Mouse (Mus musculus) hindbrain, embryonic 14.5 days (tissue): ENCODE data around the gene Hip1. TPM values are rescaled to one million over a fixed set of nuclear protein-coding genes. Genes with fewer than 3 reads are reported as not detected.
"Not testable (repeated sequence)": the region's sequence is repeated elsewhere in the genome, so short reads cannot be mapped to it uniquely, and the experiment has no call there.

ENCODE experiments used
- ATAC-seq: fragments of 200-750 bp; cut with Nextera tagmentation; 2 replicates; pipeline ENCODE4 v1.8.0; 2017; ENCODE audit warnings: moderate number of reproducible peaks, mild to moderate bottlenecking, moderate TSS enrichment, moderate library complexity; ENCODE audit not compliant: low FRiP score
- DNase-seq: peaks from one replicate; pipeline ENCODE4 v3.0.0-alpha.2; 2015; ENCODE audit warnings: low spot score
- H3K27ac ChIP-seq: fragments of 300-500 bp; sonication (generic); 2 replicates; pipeline ENCODE4 v1.5.1; 2014; ENCODE audit warnings: mild to moderate bottlenecking, moderate library complexity
- H3K27me3 ChIP-seq: fragments of 300-500 bp; sonication (generic); 2 replicates; pipeline ENCODE4 v1.6.1; 2014; ENCODE audit warnings: mild to moderate bottlenecking, low read length, mixed read lengths; ENCODE audit not compliant: control insufficient read depth, insufficient read depth
- H3K36me3 ChIP-seq: fragments of 300-500 bp; sonication (generic); replicated peaks from 2 replicates; pipeline ENCODE4 v1.6.1; 2014; ENCODE audit not compliant: control insufficient read depth, insufficient read depth
- H3K4me1 ChIP-seq: fragments of 300-500 bp; sonication (generic); replicated peaks from 2 replicates; pipeline ENCODE4 v1.6.1; 2014; ENCODE audit warnings: antibody characterized with exemption, low read length, mixed read lengths; ENCODE audit not compliant: control insufficient read depth, insufficient read depth
- H3K4me2 ChIP-seq: fragments of 300-500 bp; sonication (generic); replicated peaks from 2 replicates; pipeline ENCODE4 v1.6.1; 2014; ENCODE audit warnings: mild to moderate bottlenecking, moderate library complexity
- H3K4me3 ChIP-seq: fragments of 300-500 bp; sonication (generic); replicated peaks from 2 replicates; pipeline ENCODE4 v1.5.1; 2014; ENCODE audit warnings: mild to moderate bottlenecking, low read length
- H3K9ac ChIP-seq: fragments of 300-500 bp; sonication (generic); 2 replicates; pipeline ENCODE4 v1.6.1; 2014
- H3K9me3 ChIP-seq: fragments of 300-500 bp; sonication (generic); 2 replicates; pipeline ENCODE4 v1.6.1; 2016; ENCODE audit warnings: low read length; ENCODE audit not compliant: control insufficient read depth
- WGBS: fragments of 180-500 bp; shearing (Covaris S2); extraction: QIAGEN DNeasy Blood & Tissue Kit; methylation state at CpG from one replicate; pipeline ENCODE4 v1.1.7; 2014; 5-methylcytosine and 5-hydroxymethylcytosine counted together
- polyA plus RNA-seq: library from polyadenylated mRNA; unstranded; fragments of >200 nt; fragmentation: Nextera tagmentation; extraction: Ambion mirVana; gene quantifications from 2 replicates; pipeline ENCODE4 v1.2.1, GENCODE M21; 2014

Gene Hip1
- polyA plus RNA-seq, 1 experiment from 2014 or later: 48.4 TPM

- peak; percentile 84 for ATAC-seq
- Histone ChIP-seq H3K27me3 (no peaks in the 10 kb centered on the region), H3K27ac (peak overlapping the region; percentile 94), H3K4me3 (peak overlapping the region; percentile 68), H3K4me1 (peaks cover 27% of the 10 kb centered on the region), H3K4me2 (peak overlapping the region; percentile 88), H3K36me3 (no peaks in the 10 kb centered on the region), H3K9ac (peak overlapping the region; percentile 72), H3K9me3 (no peaks in the 10 kb centered on the region)
- WGBS: under 1% methylated on average over 53 of the region's 59 CpGs
- DNase-seq: peak; percentile 78
Observed at GRCm38 (mm10) chr5:135488881-135489694, 55.8 kb downstream of the Hip1 start.

GRCm38 (mm10) chr5:135488222-135488880, 56.6 kb downstream of the Hip1 start:
- H3K27me3 ChIP-seq: no peaks in the 10 kb centered on the region
- under 1% methylated on average over 17 of the region's 19 CpGs for WGBS
- no peaks in the 10 kb centered on the region for H3K9me3 ChIP-seq
- DNase-seq (no peak), ATAC-seq (peak; percentile 51; the same call in 1 of the 2 replicates)
- H3K4me2 ChIP-seq: peak overlapping the region; percentile 88
- H3K9ac ChIP-seq: peak overlapping the region; percentile 72
- peaks cover 27% of the 10 kb centered on the region for H3K4me1 ChIP-seq
- peak overlapping the region; percentile 68 for H3K4me3 ChIP-seq
- H3K27ac ChIP-seq: peak overlapping the region; percentile 94
- H3K36me3 ChIP-seq: no peaks in the 10 kb centered on the region

- no peak overlapping the region for H3K27ac ChIP-seq
- H3K9ac ChIP-seq: no peak overlapping the region
- no peak for ATAC-seq
Observed at GRCm38 (mm10) chr5:135485289-135485688, 59.6 kb downstream of the Hip1 start.

GRCm38 (mm10) chr5:135483865-135484264, 61.1 kb downstream of the Hip1 start:
- not testable (repeated sequence) for H3K9ac ChIP-seq, ATAC-seq, DNase-seq, H3K27me3 ChIP-seq, H3K36me3 ChIP-seq, H3K4me2 ChIP-seq, H3K9me3 ChIP-seq, H3K27ac ChIP-seq, H3K4me3 ChIP-seq
- H3K4me1 ChIP-seq: peaks cover 14% of the 10 kb centered on the region
- WGBS: 96% methylated on average over 6 of the region's 6 CpGs

More at GRCm38 (mm10) chr5:135485289-135485688, 59.6 kb downstream of the Hip1 start:
- H3K4me3 ChIP-seq: no peak overlapping the region
- no peak for DNase-seq
- H3K4me2 ChIP-seq: no peak overlapping the region
- WGBS: 44% methylated on average over 3 of the region's 3 CpGs
- H3K4me1 ChIP-seq: peaks cover 22% of the 10 kb centered on the region
- H3K27me3 ChIP-seq: no peaks in the 10 kb centered on the region
- no peaks in the 10 kb centered on the region for H3K36me3 ChIP-seq
- H3K9me3 ChIP-seq: no peaks in the 10 kb centered on the region

- Histone ChIP-seq H3K4me1 (no peaks in the 10 kb centered on the region), H3K9ac (no peak overlapping the region), H3K27me3 (no peaks in the 10 kb centered on the region), H3K4me2 (no peak overlapping the region), H3K4me3 (no peak overlapping the region), H3K9me3 (no peaks in the 10 kb centered on the region), H3K36me3 (no peaks in the 10 kb centered on the region), H3K27ac (no peak overlapping the region)
- whole genome bisulfite sequencing: 95% methylated on average over 12 of the region's 12 CpGs
- ATAC-seq (no peak), DNase-seq (no peak)
Observed at GRCm38 (mm10) chr5:135478877-135479600, 65.9 kb downstream of the Hip1 start.

- Histone ChIP-seq H3K4me3 (no peak overlapping the region), H3K4me1 (no peaks in the 10 kb centered on the region)
- 93% methylated on average over 5 of the region's 5 CpGs for WGBS
Observed at GRCm38 (mm10) chr5:135476199-135476598, 68.7 kb downstream of the Hip1 start.

GRCm38 (mm10) chr5:135472405-135472804, 72.5 kb downstream of the Hip1 start:
- no peak overlapping the region for H3K4me2 ChIP-seq
- H3K4me3 ChIP-seq: no peak overlapping the region
- no peaks in the 10 kb centered on the region for H3K36me3 ChIP-seq
- 88% methylated on average over 6 of the region's 6 CpGs for WGBS
- no peak overlapping the region for H3K27ac ChIP-seq
- H3K9me3 ChIP-seq: no peaks in the 10 kb centered on the region
- no peak for DNase-seq
- ATAC-seq: no peak
- no peaks in the 10 kb centered on the region for H3K4me1 ChIP-seq
- H3K9ac ChIP-seq: no peak overlapping the region
- H3K27me3 ChIP-seq: no peaks in the 10 kb centered on the region

More at GRCm38 (mm10) chr5:135476199-135476598, 68.7 kb downstream of the Hip1 start:
- no peak overlapping the region for H3K27ac ChIP-seq
- H3K4me2 ChIP-seq: no peak overlapping the region
- no peaks in the 10 kb centered on the region for H3K9me3 ChIP-seq
- DNase-seq (no peak), ATAC-seq (no peak)
- H3K36me3 ChIP-seq: no peaks in the 10 kb centered on the region
- no peaks in the 10 kb centered on the region for H3K27me3 ChIP-seq
- H3K9ac ChIP-seq: no peak overlapping the region

GRCm38 (mm10) chr5:135471747-135472146, 73.2 kb downstream of the Hip1 start:
- ATAC-seq (no peak), DNase-seq (no peak)
- H3K27ac ChIP-seq: no peak overlapping the region
- H3K4me2 ChIP-seq: no peak overlapping the region
- WGBS: 98% methylated on average over 4 of the region's 4 CpGs
- no peaks in the 10 kb centered on the region for H3K9me3 ChIP-seq
- no peaks in the 10 kb centered on the region for H3K4me1 ChIP-seq
- H3K36me3 ChIP-seq: no peaks in the 10 kb centered on the region
- H3K4me3 ChIP-seq: no peak overlapping the region
- no peak overlapping the region for H3K9ac ChIP-seq
- H3K27me3 ChIP-seq: no peaks in the 10 kb centered on the region

GRCm38 (mm10) chr5:135468280-135468679, 76.6 kb downstream of the Hip1 start:
- DNase-seq: no peak
- Histone ChIP-seq H3K27ac (no peak overlapping the region), H3K4me1 (peaks cover 9% of the 10 kb centered on the region; the same call in 1 of the 2 replicates), H3K27me3 (no peaks in the 10 kb centered on the region), H3K4me2 (no peak overlapping the region), H3K9me3 (no peaks in the 10 kb centered on the region), H3K36me3 (no peaks in the 10 kb centered on the region), H3K4me3 (no peak overlapping the region), H3K9ac (no peak overlapping the region)
- WGBS: 95% methylated on average over 6 of the region's 6 CpGs
- no peak for ATAC-seq
